Mouse (Mus musculus) heart, embryonic 15.5 days (tissue): ENCODE data around the gene Cdkl3. TPM values are rescaled to one million over a fixed set of nuclear protein-coding genes. Genes with fewer than 3 reads are reported as not detected.
A peak's percentile ranks its signal among the peaks of the same experiment; 100 is the strongest.

Experiments used
- ATAC-seq: fragments of 200-750 bp; cut with Nextera tagmentation; replicated peaks from 2 replicates; pipeline ENCODE4 v1.8.0; 2017; ENCODE audit warnings: low read depth, moderate TSS enrichment; ENCODE audit not compliant: insufficient number of reproducible peaks, insufficient read depth, low FRiP score
- H3K27ac ChIP-seq: fragments of 300-500 bp; sonication (generic); 2 replicates; pipeline ENCODE4 v1.5.1; 2015; ENCODE audit warnings: mild to moderate bottlenecking, inconsistent platforms
- H3K27me3 ChIP-seq: fragments of 300-500 bp; sonication (generic); 2 replicates; pipeline ENCODE4 v1.6.1; 2015; ENCODE audit warnings: inconsistent platforms
- H3K36me3 ChIP-seq: fragments of 300-500 bp; sonication (generic); 2 replicates; pipeline ENCODE4 v1.6.1; 2015; ENCODE audit warnings: mild to moderate bottlenecking, inconsistent platforms
- H3K4me1 ChIP-seq: fragments of 300-500 bp; sonication (generic); replicated peaks from 2 replicates; pipeline ENCODE4 v1.6.1; 2015; ENCODE audit warnings: inconsistent platforms
- H3K4me2 ChIP-seq: fragments of 300-500 bp; sonication (generic); 2 replicates; pipeline ENCODE4 v1.6.1; 2015; ENCODE audit warnings: inconsistent platforms, mild to moderate bottlenecking, moderate library complexity
- H3K4me3 ChIP-seq: fragments of 300-500 bp; sonication (generic); 2 replicates; pipeline ENCODE4 v1.5.1; 2015; ENCODE audit warnings: mild to moderate bottlenecking, inconsistent platforms
- H3K9ac ChIP-seq: fragments of 300-500 bp; sonication (generic); 2 replicates; pipeline ENCODE4 v1.6.1; 2015; ENCODE audit warnings: mild to moderate bottlenecking, inconsistent platforms
- H3K9me3 ChIP-seq: fragments of 300-500 bp; sonication (generic); replicated peaks from 2 replicates; pipeline ENCODE4 v1.6.1; 2016; ENCODE audit warnings: inconsistent platforms
- WGBS: fragments of 180-500 bp; shearing (Covaris S2); methylation state at CpG from one replicate; pipeline ENCODE4 v1.1.7; 2015; ENCODE audit warnings: mixed read lengths; 5-methylcytosine and 5-hydroxymethylcytosine counted together
- polyA plus RNA-seq: library from polyadenylated mRNA; unstranded; fragments of >200 nt; fragmentation: Nextera tagmentation; extraction: Ambion mirVana; gene quantifications from 2 replicates; pipeline ENCODE4 v1.2.1, GENCODE M21; 2015

Gene Cdkl3
- polyA plus RNA-seq, 1 experiment from 2014 or later: 9.8 TPM

- Histone ChIP-seq H3K9me3 (no peaks in the 10 kb centered on the region), H3K4me2 (no peak overlapping the region), H3K9ac (no peak overlapping the region), H3K27me3 (no peaks in the 10 kb centered on the region), H3K4me3 (no peak overlapping the region), H3K36me3 (no peaks in the 10 kb centered on the region), H3K4me1 (0 out of 2 replicates have a peak, but pooled peaks cover 5% of the 10 kb centered on the region), H3K27ac (no peak overlapping the region)
- ATAC-seq: no peak
- WGBS: 85% methylated on average over 4 of the region's 4 CpGs
Measured at GRCm38 (mm10) chr11:52060315-52060714, 56.3 kb downstream of the Cdkl3 start.

- no peaks in the 10 kb centered on the region for H3K27me3 ChIP-seq
- no peak for ATAC-seq
- no peak overlapping the region for H3K9ac ChIP-seq
- no peaks in the 10 kb centered on the region for H3K36me3 ChIP-seq
- 91% methylated on average over 5 of the region's 5 CpGs for WGBS
- H3K27ac ChIP-seq: no peak overlapping the region
- no peaks in the 10 kb centered on the region for H3K9me3 ChIP-seq
- H3K4me2 ChIP-seq: no peak overlapping the region
- H3K4me3 ChIP-seq: no peak overlapping the region
- peaks cover 2% of the 10 kb centered on the region; the same call in 1 of the 2 replicates for H3K4me1 ChIP-seq
Measured at GRCm38 (mm10) chr11:52062406-52062805, 58.4 kb downstream of the Cdkl3 start.

GRCm38 (mm10) chr11:52064398-52064797, 60.4 kb downstream of the Cdkl3 start:
- no peak for ATAC-seq
- no peak overlapping the region for H3K9ac ChIP-seq
- peaks cover 2% of the 10 kb centered on the region; the same call in 1 of the 2 replicates for H3K4me1 ChIP-seq
- 40% methylated on average over 3 of the region's 3 CpGs for WGBS
- H3K4me3 ChIP-seq: no peak overlapping the region
- H3K4me2 ChIP-seq: no peak overlapping the region
- no peaks in the 10 kb centered on the region for H3K9me3 ChIP-seq
- H3K36me3 ChIP-seq: no peaks in the 10 kb centered on the region
- no peak overlapping the region for H3K27ac ChIP-seq
- H3K27me3 ChIP-seq: no peaks in the 10 kb centered on the region

- H3K4me1 ChIP-seq: peaks cover 2% of the 10 kb centered on the region; the same call in 1 of the 2 replicates
- no peaks in the 10 kb centered on the region for H3K9me3 ChIP-seq
- H3K9ac ChIP-seq: no peak overlapping the region
- 15% methylated on average over 5 of the region's 5 CpGs for WGBS
- H3K4me2 ChIP-seq: peak overlapping the region; percentile 18; the same call in 1 of the 2 replicates
- no peaks in the 10 kb centered on the region for H3K36me3 ChIP-seq
- no peak overlapping the region for H3K27ac ChIP-seq
- no peak for ATAC-seq
- H3K27me3 ChIP-seq: no peaks in the 10 kb centered on the region
- H3K4me3 ChIP-seq: no peak overlapping the region
Measured at GRCm38 (mm10) chr11:52065841-52066240, 61.8 kb downstream of the Cdkl3 start.

GRCm38 (mm10) chr11:52071768-52072167, 67.7 kb downstream of the Cdkl3 start:
- no peak overlapping the region for H3K4me2 ChIP-seq
- ATAC-seq: no peak
- H3K9me3 ChIP-seq: no peaks in the 10 kb centered on the region
- 0 out of 2 replicates have a peak, but pooled peaks cover 4% of the 10 kb centered on the region for H3K4me1 ChIP-seq
- H3K9ac ChIP-seq: no peak overlapping the region
- H3K27ac ChIP-seq: no peak overlapping the region
- no peaks in the 10 kb centered on the region for H3K36me3 ChIP-seq
- no peaks in the 10 kb centered on the region for H3K27me3 ChIP-seq
- WGBS: 63% methylated on average over 10 of the region's 10 CpGs
- no peak overlapping the region for H3K4me3 ChIP-seq

GRCm38 (mm10) chr11:52073528-52074170, 69.6 kb downstream of the Cdkl3 start:
- Histone ChIP-seq H3K9ac (no peak overlapping the region), H3K9me3 (no peaks in the 10 kb centered on the region), H3K27me3 (no peaks in the 10 kb centered on the region), H3K4me3 (no peak overlapping the region), H3K36me3 (no peaks in the 10 kb centered on the region), H3K4me1 (peaks cover 13% of the 10 kb centered on the region), H3K4me2 (no peak overlapping the region), H3K27ac (no peak overlapping the region)
- no peak for ATAC-seq
- 72% methylated on average over 8 of the region's 8 CpGs for WGBS

- H3K36me3 ChIP-seq: no peaks in the 10 kb centered on the region
- H3K4me3 ChIP-seq: no peak overlapping the region
- 56% methylated on average over 14 of the region's 14 CpGs for WGBS
- H3K27me3 ChIP-seq: no peaks in the 10 kb centered on the region
- no peak for ATAC-seq
- H3K9ac ChIP-seq: no peak overlapping the region
- no peaks in the 10 kb centered on the region for H3K9me3 ChIP-seq
- no peak overlapping the region for H3K4me2 ChIP-seq
- H3K27ac ChIP-seq: no peak overlapping the region
- H3K4me1 ChIP-seq: peaks cover 13% of the 10 kb centered on the region
Measured at GRCm38 (mm10) chr11:52074626-52075470, 70.8 kb downstream of the Cdkl3 start.

GRCm38 (mm10) chr11:52075794-52076633, 72.0 kb downstream of the Cdkl3 start:
- Histone ChIP-seq H3K36me3 (no peaks in the 10 kb centered on the region), H3K9me3 (no peaks in the 10 kb centered on the region), H3K27me3 (no peaks in the 10 kb centered on the region), H3K9ac (no peak overlapping the region), H3K4me1 (peaks cover 15% of the 10 kb centered on the region), H3K27ac (no peak overlapping the region), H3K4me3 (no peak overlapping the region), H3K4me2 (no peak overlapping the region)
- no peak for ATAC-seq
- 69% methylated on average over 19 of the region's 19 CpGs for WGBS

GRCm38 (mm10) chr11:52076742-52077352, 72.8 kb downstream of the Cdkl3 start:
- Histone ChIP-seq H3K4me2 (no peak overlapping the region), H3K4me1 (peaks cover 15% of the 10 kb centered on the region), H3K9me3 (no peaks in the 10 kb centered on the region), H3K27ac (no peak overlapping the region), H3K9ac (no peak overlapping the region), H3K27me3 (no peaks in the 10 kb centered on the region), H3K4me3 (no peak overlapping the region), H3K36me3 (no peaks in the 10 kb centered on the region)
- ATAC-seq: no peak
- 87% methylated on average over 6 of the region's 6 CpGs for WGBS

- no peak overlapping the region for H3K4me2 ChIP-seq
- 39% methylated on average over 4 of the region's 4 CpGs for WGBS
- H3K4me1 ChIP-seq: peaks cover 15% of the 10 kb centered on the region
- no peak overlapping the region for H3K4me3 ChIP-seq
- H3K27me3 ChIP-seq: no peaks in the 10 kb centered on the region
- no peaks in the 10 kb centered on the region for H3K36me3 ChIP-seq
- H3K27ac ChIP-seq: peak overlapping the region; percentile 39
- H3K9me3 ChIP-seq: no peaks in the 10 kb centered on the region
- 0 out of 2 replicates have a peak, but pooled peaks have one; percentile 41 for ATAC-seq
- H3K9ac ChIP-seq: no peak overlapping the region
Measured at GRCm38 (mm10) chr11:52077939-52078338, 73.9 kb downstream of the Cdkl3 start.

- Histone ChIP-seq H3K27ac (no peak overlapping the region), H3K27me3 (no peaks in the 10 kb centered on the region), H3K36me3 (no peaks in the 10 kb centered on the region), H3K4me2 (no peak overlapping the region), H3K4me1 (peaks cover 15% of the 10 kb centered on the region), H3K9ac (no peak overlapping the region), H3K9me3 (no peaks in the 10 kb centered on the region), H3K4me3 (no peak overlapping the region)
- no peak; the same call in 1 of the 2 replicates for ATAC-seq
- WGBS: 28% methylated on average over 5 of the region's 5 CpGs
Measured at GRCm38 (mm10) chr11:52079978-52080377, 76.0 kb downstream of the Cdkl3 start.
